In genomic region chr4:109147278-109148038, GRCm38 (mm10) we compare ENCODE assay signal across 8 mouse cellular contexts. TPM values are rescaled to one million over a fixed set of nuclear protein-coding genes. Genes with fewer than 3 reads are reported as not detected.
A peak's percentile ranks its signal among the peaks of the same experiment; 100 is the strongest.
DNase-seq lines count a peak whose midpoint lies in the region; ATAC-seq lines count a peak whose summit lies in the region.

No protein-coding gene starts in this region.

- no peaks in the 10 kb centered on the region for H3K36me3 ChIP-seq in forebrain, embryonic 10.5 days (replicated peaks)
- no peaks in the 10 kb centered on the region for H3K36me3 ChIP-seq in forebrain, embryonic 11.5 days (ENCODE audit: control insufficient read depth, insufficient read depth, low read length)
- no peaks in the 10 kb centered on the region for H3K36me3 ChIP-seq in embryonic facial prominence, embryonic 12.5 days

- ATAC-seq in forebrain, embryonic 11.5 days (replicated peaks; ENCODE audit: low FRiP score): no peak; the same call in 1 of the 2 replicates
- no peak for ATAC-seq in embryonic facial prominence, embryonic 12.5 days (ENCODE audit: insufficient number of reproducible peaks, insufficient read depth, low FRiP score, low TSS enrichment)

- DNase-seq in forebrain, embryonic 10.5 days (ENCODE audit: extremely low spot score, low spot score): peak; percentile 43
- DNase-seq in forebrain, embryonic 11.5 days (ENCODE audit: low spot score): no peak
- DNase-seq in adrenal gland, postnatal 25 days: peak; percentile 32
- peak; percentile 51 to 71 for DNase-seq in heart, postnatal 14 days
- peak; percentile 72 for DNase-seq in kidney, postnatal 14 days
- peak; percentile 71 for DNase-seq in lung, postnatal 25 days (ENCODE audit: low spot score)
- DNase-seq in retina, postnatal 1 day: peak; percentile 73

- no peak overlapping the region for H3K4me2 ChIP-seq in forebrain, embryonic 11.5 days (ENCODE audit: low read depth, low read length, severe bottlenecking)
- no peak overlapping the region for H3K4me2 ChIP-seq in embryonic facial prominence, embryonic 12.5 days (replicated peaks)

- peaks cover 5% of the 10 kb centered on the region for H3K4me1 ChIP-seq in forebrain, embryonic 10.5 days
- no peaks in the 10 kb centered on the region for H3K4me1 ChIP-seq in forebrain, embryonic 11.5 days (replicated peaks; ENCODE audit: control insufficient read depth, insufficient read depth, low read length)
- peaks cover 4% of the 10 kb centered on the region; the same call in 1 of the 2 replicates for H3K4me1 ChIP-seq in embryonic facial prominence, embryonic 12.5 days

- H3K27ac ChIP-seq in forebrain, embryonic 10.5 days: 0 out of 2 replicates have a peak overlapping the region, but pooled peaks have one; percentile 20
- no peak overlapping the region for H3K27ac ChIP-seq in forebrain, embryonic 11.5 days (ENCODE audit: low read depth, low read length)
- peak overlapping the region; percentile 50 for H3K27ac ChIP-seq in embryonic facial prominence, embryonic 12.5 days

- WGBS in forebrain, embryonic 10.5 days: 62% methylated on average over 11 of the region's 11 CpGs
- 63% methylated on average over 11 of the region's 11 CpGs for WGBS in forebrain, embryonic 11.5 days
- WGBS in embryonic facial prominence, embryonic 12.5 days: 53% methylated on average over 11 of the region's 11 CpGs

- no peak overlapping the region for H3K9ac ChIP-seq in forebrain, embryonic 11.5 days (ENCODE audit: low read length)
- no peak overlapping the region for H3K9ac ChIP-seq in embryonic facial prominence, embryonic 12.5 days

- intact Hi-C loops in heart, postnatal 14 days (cut with DNase I): loop anchor here (5.0 kb wide), 2 partner anchors 35 to 60 kb away; no protein-coding TSS in a partner anchor

- no peaks in the 10 kb centered on the region for H3K27me3 ChIP-seq in forebrain, embryonic 10.5 days (ENCODE audit: poor library complexity, severe bottlenecking)
- H3K27me3 ChIP-seq in forebrain, embryonic 11.5 days (ENCODE audit: control insufficient read depth, insufficient read depth, low read length): no peaks in the 10 kb centered on the region
- no peaks in the 10 kb centered on the region for H3K27me3 ChIP-seq in embryonic facial prominence, embryonic 12.5 days

- no peaks in the 10 kb centered on the region for H3K9me3 ChIP-seq in forebrain, embryonic 10.5 days
- no peaks in the 10 kb centered on the region for H3K9me3 ChIP-seq in forebrain, embryonic 11.5 days (ENCODE audit: control insufficient read depth, low read length)
- H3K9me3 ChIP-seq in embryonic facial prominence, embryonic 12.5 days: no peaks in the 10 kb centered on the region

- no peak overlapping the region for H3K4me3 ChIP-seq in forebrain, embryonic 10.5 days
- no peak overlapping the region for H3K4me3 ChIP-seq in forebrain, embryonic 11.5 days (ENCODE audit: low read depth, low read length)
- no peak overlapping the region for H3K4me3 ChIP-seq in embryonic facial prominence, embryonic 12.5 days

RNA-seq across cellular contexts. Expression of gene Osbpl9, which starts 54.6 kb away (rescaled TPM):
- 53.1 and 59.6 TPM in 2 replicates for polyA plus RNA-seq in forebrain, embryonic 10.5 days (2016; fragmentation: Nextera tagmentation; extraction: Ambion mirVana)
- 65.8 and 67.7 TPM in 2 replicates for polyA plus RNA-seq in forebrain, embryonic 11.5 days (2014; fragmentation: Nextera tagmentation; extraction: Ambion mirVana)
- 136 and 144 TPM in 2 replicates for total RNA-seq in adrenal gland, postnatal 25 days (2021)
- 71.3 and 76.1 TPM in 2 replicates for polyA plus RNA-seq in embryonic facial prominence, embryonic 12.5 days (2016; fragmentation: Nextera tagmentation; extraction: Ambion mirVana)
- total RNA-seq in heart, postnatal 14 days (2021): 100 to 1,000 TPM in 1 of 2 experiments, 10 to 100 TPM in 1; 92.8 to 101 TPM
